Mouse (Mus musculus) midbrain, embryonic 11.5 days (tissue): ENCODE results near the gene Tmeff1. TPM values are rescaled to one million over a fixed set of nuclear protein-coding genes. Genes with fewer than 3 reads are reported as not detected.
A peak's percentile ranks its signal among the peaks of the same experiment; 100 is the strongest.

Experiments used
- ATAC-seq: fragments of 200-750 bp; cut with Nextera tagmentation; 2 replicates; pipeline ENCODE4 v1.8.0; 2017; ENCODE audit warnings: moderate TSS enrichment, moderate library complexity; ENCODE audit not compliant: low FRiP score
- DNase-seq: peaks from one replicate; pipeline ENCODE4 v3.0.0; 2015; ENCODE audit warnings: low spot score; ENCODE audit errors: missing footprints
- H3K27ac ChIP-seq: fragments of 300-500 bp; sonication (generic); 2 replicates; pipeline ENCODE4 v1.5.1; 2014; ENCODE audit warnings: low read depth, low read length
- H3K27me3 ChIP-seq: fragments of 300-500 bp; sonication (generic); 2 replicates; pipeline ENCODE4 v1.6.1; 2014; ENCODE audit warnings: mild to moderate bottlenecking, low read length, moderate library complexity, mixed read lengths; ENCODE audit not compliant: control insufficient read depth, insufficient read depth
- H3K36me3 ChIP-seq: fragments of 300-500 bp; sonication (generic); 2 replicates; pipeline ENCODE4 v1.6.1; 2014; ENCODE audit warnings: mild to moderate bottlenecking, low read length, moderate library complexity, mixed read lengths; ENCODE audit not compliant: control insufficient read depth, insufficient read depth
- H3K4me1 ChIP-seq: fragments of 300-500 bp; sonication (generic); 2 replicates; pipeline ENCODE4 v1.6.1; 2014; ENCODE audit warnings: low read length; ENCODE audit not compliant: control insufficient read depth, insufficient read depth
- H3K4me2 ChIP-seq: fragments of 300-500 bp; sonication (generic); 2 replicates; pipeline ENCODE4 v1.6.1; 2014; ENCODE audit warnings: mild to moderate bottlenecking, moderate library complexity
- H3K4me3 ChIP-seq: fragments of 300-500 bp; sonication (generic); 2 replicates; pipeline ENCODE4 v1.5.1; 2014; ENCODE audit warnings: low read depth, low read length
- H3K9ac ChIP-seq: fragments of 300-500 bp; sonication (generic); 2 replicates; pipeline ENCODE4 v1.6.1; 2014; ENCODE audit warnings: low read length
- H3K9me3 ChIP-seq: fragments of 300-500 bp; sonication (generic); 2 replicates; pipeline ENCODE4 v1.6.1; 2016; ENCODE audit warnings: low read length; ENCODE audit not compliant: control insufficient read depth
- WGBS: fragments of 180-500 bp; shearing (Covaris S2); extraction: QIAGEN DNeasy Blood & Tissue Kit; methylation state at CpG from one replicate; pipeline ENCODE4 v1.1.7; 2014; 5-methylcytosine and 5-hydroxymethylcytosine counted together
- polyA plus RNA-seq: library from polyadenylated mRNA; unstranded; fragments of >200 nt; fragmentation: Nextera tagmentation; extraction: Ambion mirVana; gene quantifications from 2 replicates; pipeline ENCODE4 v1.2.1, GENCODE M21; 2014

Gene Tmeff1
- polyA plus RNA-seq, result 258 TPM in 2 replicates

DNA sequence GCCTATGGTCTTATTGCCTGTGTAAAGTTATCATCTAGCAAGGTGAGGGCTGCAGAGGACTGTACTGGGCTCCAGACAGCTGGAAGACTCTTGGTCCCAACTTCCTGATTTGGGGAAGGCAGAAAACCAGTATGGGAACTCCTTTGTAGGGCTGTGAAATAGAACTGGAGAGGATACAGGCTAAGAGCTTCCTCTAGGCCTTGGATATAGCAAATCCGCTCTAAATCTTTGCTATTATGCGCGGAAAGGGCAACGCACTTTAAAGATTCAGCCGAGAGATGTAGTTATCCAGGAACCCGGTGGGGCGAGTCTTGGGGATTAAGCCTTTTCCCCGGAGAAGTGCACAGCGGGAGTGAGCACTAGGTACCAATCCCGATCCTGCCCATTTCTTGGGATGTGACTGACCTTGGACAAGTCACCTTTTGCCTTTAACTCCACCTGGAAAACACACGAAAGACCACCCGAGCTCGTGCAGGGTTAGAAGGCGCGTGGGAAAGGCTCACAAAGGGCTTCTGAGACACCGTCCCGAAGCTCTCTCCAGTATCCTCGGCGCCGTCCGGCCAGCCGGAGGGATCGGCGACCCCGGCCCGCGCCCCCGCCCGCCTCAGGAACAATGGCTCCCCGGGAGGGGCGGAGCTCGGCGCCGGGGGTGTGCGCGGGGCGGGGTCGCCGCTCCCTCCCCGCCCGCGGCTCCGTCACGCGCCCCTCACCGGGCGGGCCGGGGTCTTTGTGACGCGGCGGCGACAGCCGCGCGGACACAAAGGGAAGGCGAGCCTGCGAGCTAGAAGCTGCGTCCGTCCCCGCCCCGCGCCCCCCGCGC lies at the start of gene Tmeff1:
Gene Tmeff1, plus strand, starts transcription at position 754 of the 820 bp plus-strand sequence.
- WGBS, result under 1% methylated on average over 59 of the region's 64 CpGs
- Histone ChIP-seq H3K36me3 (no peaks in the 10 kb centered on the region; the same call in 1 of the 2 replicates), H3K27ac (peak within 1 kb of the TSS; percentile 97), H3K4me1 (peaks cover 7% of the 10 kb centered on the region; the same call in 1 of the 2 replicates), H3K4me3 (peak within 1 kb of the TSS; percentile 80), H3K9ac (peak within 1 kb of the TSS; percentile 99), H3K4me2 (peak within 1 kb of the TSS; percentile 52), H3K9me3 (peaks cover 4% of the 10 kb centered on the region; the same call in 1 of the 2 replicates), H3K27me3 (no peaks in the 10 kb centered on the region)
- DNase-seq (peak; percentile 98), ATAC-seq (peak; percentile 86)

DNA sequence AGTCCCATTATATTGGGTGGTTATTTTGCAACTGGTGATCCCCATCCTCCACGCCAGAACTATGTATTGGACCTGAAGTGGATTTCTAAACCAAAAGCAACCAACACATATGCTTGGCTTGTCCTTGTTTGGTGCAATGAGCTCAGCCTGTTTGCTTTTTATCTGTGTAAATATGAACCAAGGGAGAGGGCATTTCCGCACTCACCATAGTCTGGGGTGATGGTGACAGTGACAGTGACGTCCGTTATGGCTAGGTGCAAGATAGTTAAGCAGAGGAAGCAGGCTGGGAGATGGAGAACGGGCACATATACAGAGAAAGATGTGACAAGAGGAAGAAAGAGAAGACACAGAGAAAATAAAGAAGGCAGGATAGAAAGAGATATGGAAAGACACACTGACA lies 48.7 kb upstream of the Tmeff1 start:
- ATAC-seq, result no peak
- 87% methylated on average over 5 of the region's 5 CpGs for WGBS
- H3K36me3 ChIP-seq, result no peaks in the 10 kb centered on the region

DNA sequence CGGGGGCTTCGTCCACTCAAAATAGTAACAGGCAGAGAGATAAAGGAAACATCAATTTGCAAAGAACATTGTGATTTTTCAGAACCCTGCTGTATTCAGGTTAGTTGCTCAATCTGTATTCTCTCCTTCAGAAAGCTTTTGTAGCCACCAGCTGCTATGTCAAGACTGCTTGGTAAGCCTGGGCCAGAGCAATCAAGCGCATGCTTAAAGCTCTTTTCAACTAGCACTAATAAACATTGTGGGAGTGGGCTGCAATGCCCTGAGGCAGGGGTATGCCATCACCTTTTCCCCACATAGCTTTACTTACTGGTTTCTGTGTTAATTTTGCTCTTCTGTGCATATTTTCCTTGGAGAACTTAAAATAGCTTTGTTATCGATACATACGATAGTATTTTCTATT lies 48.0 kb upstream of the Tmeff1 start:
- H3K9ac ChIP-seq, result no peak overlapping the region
- no peaks in the 10 kb centered on the region for H3K36me3 ChIP-seq
- H3K4me3 ChIP-seq, result no peak overlapping the region
- no peak for ATAC-seq
- DNase-seq, result peak; percentile 79
- 90% methylated on average over 5 of the region's 5 CpGs for WGBS
- H3K4me2 ChIP-seq, result no peak overlapping the region
- H3K27ac ChIP-seq, result no peak overlapping the region
- H3K27me3 ChIP-seq, result no peaks in the 10 kb centered on the region
- H3K4me1 ChIP-seq, result peaks cover 10% of the 10 kb centered on the region
- no peaks in the 10 kb centered on the region for H3K9me3 ChIP-seq

More for the DNA sequence above, 48.7 kb upstream of the Tmeff1 start:
- Histone ChIP-seq H3K4me3 (no peak overlapping the region), H3K27ac (no peak overlapping the region), H3K9me3 (no peaks in the 10 kb centered on the region), H3K9ac (no peak overlapping the region), H3K27me3 (no peaks in the 10 kb centered on the region), H3K4me2 (no peak overlapping the region), H3K4me1 (peaks cover 4% of the 10 kb centered on the region; the same call in 1 of the 2 replicates)
- DNase-seq, result no peak

DNA sequence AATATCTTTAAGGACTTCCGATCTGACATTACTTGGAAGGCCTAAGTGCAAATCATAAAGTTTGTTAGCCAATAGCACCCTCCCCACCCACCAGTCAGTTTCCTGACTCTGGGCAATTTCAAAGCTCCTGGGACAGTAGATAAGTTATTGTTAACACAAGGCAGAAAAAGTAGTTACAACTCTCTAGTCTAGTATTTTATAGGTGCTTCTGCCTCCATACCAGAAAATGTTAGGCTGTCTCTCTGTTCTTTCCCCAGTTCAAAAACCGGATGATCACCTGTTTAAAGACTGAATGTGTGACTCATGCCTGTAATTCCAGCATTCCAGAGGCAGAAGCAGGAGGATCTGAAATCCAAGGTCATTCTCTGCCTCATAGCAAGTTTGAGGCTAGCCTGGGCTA lies 46.4 kb upstream of the Tmeff1 start:
- Histone ChIP-seq H3K4me1 (peaks cover 26% of the 10 kb centered on the region), H3K36me3 (no peaks in the 10 kb centered on the region), H3K9me3 (no peaks in the 10 kb centered on the region), H3K4me3 (no peak overlapping the region), H3K4me2 (no peak overlapping the region), H3K27me3 (no peaks in the 10 kb centered on the region), H3K27ac (no peak overlapping the region), H3K9ac (no peak overlapping the region)
- DNase-seq, result peak; percentile 62
- ATAC-seq, result no peak
- 92% methylated on average over 2 of the region's 2 CpGs for WGBS

DNA sequence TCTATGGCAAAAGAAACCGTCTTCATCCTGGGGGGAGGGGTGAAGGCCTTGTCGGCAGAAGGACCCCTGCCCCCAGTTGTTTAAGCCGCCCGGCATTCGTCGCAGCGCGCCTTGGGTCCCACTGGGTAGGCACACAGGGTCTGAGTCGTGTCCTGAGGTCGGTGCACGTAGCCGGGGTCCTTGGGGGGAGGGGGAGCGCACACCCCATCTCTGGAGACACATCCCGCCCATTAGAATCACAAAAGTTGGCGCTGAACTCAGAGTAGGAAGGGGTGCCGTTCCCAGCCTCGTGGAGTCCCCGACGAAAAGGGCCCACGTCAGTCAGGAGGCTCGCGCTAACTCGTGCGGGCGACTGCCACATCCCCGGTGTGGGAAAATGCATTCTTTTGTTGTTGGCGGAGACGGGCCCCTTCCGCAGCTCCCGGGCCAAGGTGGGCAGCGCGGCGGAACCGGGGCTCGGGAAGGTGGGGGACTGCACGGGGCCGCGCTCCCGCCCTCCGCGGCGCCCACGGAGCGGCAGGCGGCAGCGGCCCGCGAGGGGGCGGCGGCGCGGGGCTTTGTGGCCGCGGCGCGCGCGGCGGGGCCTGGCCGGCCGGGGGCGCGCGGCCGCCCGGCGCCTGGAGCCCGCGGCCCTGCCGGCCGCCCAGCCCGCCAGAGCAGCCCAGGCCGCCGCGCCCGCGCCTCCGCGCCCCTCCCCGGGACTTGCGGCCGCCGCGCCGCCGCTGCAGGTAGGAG lies 45.0 kb upstream of the Tmeff1 start, which contains the start of gene Msantd3:
Gene Msantd3, plus strand, starts transcription at position 95 of the 735 bp plus-strand sequence.
- Histone ChIP-seq H3K36me3 (no peaks in the 10 kb centered on the region), H3K9me3 (no peaks in the 10 kb centered on the region), H3K4me2 (peak within 1 kb of the TSS; percentile 78), H3K4me3 (peak within 1 kb of the TSS; percentile 81), H3K27me3 (no peaks in the 10 kb centered on the region), H3K4me1 (peaks cover 37% of the 10 kb centered on the region), H3K9ac (peak within 1 kb of the TSS; percentile 99), H3K27ac (peak within 1 kb of the TSS; percentile 89)
- peak; percentile 86 for ATAC-seq
- WGBS, result 0% methylated on average over 35 of the region's 86 CpGs
- DNase-seq, result peak; percentile 98

DNA sequence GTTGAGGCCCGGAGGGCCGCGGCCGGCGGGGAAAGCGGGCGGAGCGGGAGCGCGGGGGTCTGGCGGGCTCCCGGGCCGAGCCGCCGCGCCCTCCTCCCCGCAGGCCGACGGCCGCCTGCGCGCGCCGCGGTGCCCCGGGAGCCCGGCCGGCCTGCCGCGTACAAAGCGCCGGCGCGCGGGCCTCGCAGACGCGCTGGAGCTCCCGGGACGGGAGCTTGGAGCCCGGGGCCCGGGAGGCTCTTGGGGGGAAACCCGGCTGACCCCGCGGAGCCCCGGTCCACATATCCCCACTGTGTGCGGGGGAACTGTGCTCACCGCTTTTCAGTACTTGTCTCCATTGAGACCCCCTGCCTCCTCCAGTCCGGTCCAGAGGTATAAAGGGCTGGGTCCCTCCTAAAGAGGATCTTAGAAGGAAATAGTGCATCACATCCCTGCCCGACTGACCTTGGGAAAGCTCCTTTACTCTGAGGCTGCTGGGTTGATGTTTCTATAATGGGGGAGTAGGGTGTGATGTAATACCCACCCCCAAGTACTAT lies 44.3 kb upstream of the Tmeff1 start:
- no peaks in the 10 kb centered on the region for H3K36me3 ChIP-seq
- H3K4me1 ChIP-seq, result peaks cover 43% of the 10 kb centered on the region

DNA sequence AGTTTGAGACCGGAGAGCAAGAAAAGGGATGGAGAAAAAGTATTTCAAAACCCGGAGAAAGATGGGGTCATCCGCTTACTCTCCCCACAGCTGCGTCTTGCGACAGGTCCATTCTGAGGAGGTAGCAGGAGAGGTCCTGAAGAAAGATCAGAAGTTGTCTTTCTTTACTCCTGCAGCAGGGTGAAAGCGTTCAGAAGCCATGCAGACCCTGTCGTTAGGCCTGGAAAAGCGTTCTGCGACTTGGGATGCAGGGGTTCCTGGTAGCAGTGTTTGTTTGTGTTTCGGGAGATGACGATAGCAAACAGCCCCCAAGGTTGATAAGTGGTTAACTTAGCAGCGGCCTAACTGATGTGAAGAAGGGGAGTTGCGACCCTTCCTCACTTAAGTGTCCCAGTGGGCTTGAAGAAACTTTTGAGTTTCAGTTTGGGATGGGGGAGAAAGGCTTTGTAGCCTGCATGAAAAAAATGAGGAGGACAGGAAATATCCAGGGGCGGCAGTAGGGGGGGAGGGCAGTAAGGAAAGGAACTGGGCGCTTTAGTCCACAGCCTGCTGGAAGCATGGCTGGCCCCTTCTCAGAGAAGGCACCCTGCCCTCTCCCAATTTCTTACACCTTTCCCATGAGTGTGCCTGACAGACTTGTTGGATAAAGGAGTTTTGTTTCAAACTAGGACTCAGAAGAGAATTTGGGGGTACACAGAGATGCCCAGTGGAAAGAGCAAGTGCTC lies 43.3 kb upstream of the Tmeff1 start:
- no peaks in the 10 kb centered on the region for H3K9me3 ChIP-seq
- H3K27ac ChIP-seq, result no peak overlapping the region
- H3K36me3 ChIP-seq, result no peaks in the 10 kb centered on the region
- no peak for ATAC-seq
- WGBS, result 2% methylated on average over 15 of the region's 15 CpGs
- peak overlapping the region; percentile 81 for H3K4me3 ChIP-seq
- peak overlapping the region; percentile 78 for H3K4me2 ChIP-seq
- peak; percentile 92 for DNase-seq
- peak overlapping the region; percentile 99 for H3K9ac ChIP-seq
- no peaks in the 10 kb centered on the region for H3K27me3 ChIP-seq
- H3K4me1 ChIP-seq, result peaks cover 54% of the 10 kb centered on the region

More for the DNA sequence above, 44.3 kb upstream of the Tmeff1 start:
- peak overlapping the region; percentile 81 for H3K4me3 ChIP-seq
- H3K9ac ChIP-seq, result peak overlapping the region; percentile 99
- peak overlapping the region; percentile 89 for H3K27ac ChIP-seq
- WGBS, result under 1% methylated on average over 24 of the region's 50 CpGs
- ATAC-seq, result peak; percentile 70
- peak; percentile 97 for DNase-seq
- no peaks in the 10 kb centered on the region for H3K27me3 ChIP-seq
- H3K4me2 ChIP-seq, result peak overlapping the region; percentile 78
- no peaks in the 10 kb centered on the region for H3K9me3 ChIP-seq

DNA sequence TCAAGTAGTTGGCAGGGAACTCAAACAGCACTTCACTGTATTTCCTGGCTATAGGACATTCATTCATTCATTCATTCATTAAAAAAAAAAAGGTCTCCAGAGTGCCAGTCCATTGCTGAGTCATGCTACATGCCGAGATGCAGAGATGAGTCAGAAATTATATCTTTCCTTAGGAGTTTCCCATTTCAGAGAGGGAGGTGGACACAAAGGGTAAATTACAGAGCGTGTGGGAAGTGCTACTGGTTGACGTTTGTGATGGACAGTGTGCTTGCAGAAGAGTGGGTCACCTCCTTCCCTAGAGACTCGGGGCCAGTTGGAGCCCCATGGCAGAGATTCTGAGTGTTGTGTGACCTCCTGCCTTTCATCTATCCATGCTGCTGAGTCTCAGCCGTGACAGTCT lies 42.6 kb upstream of the Tmeff1 start:
- ATAC-seq (no peak), DNase-seq (peak; percentile 86)
- Histone ChIP-seq H3K36me3 (no peaks in the 10 kb centered on the region), H3K9ac (peak overlapping the region; percentile 99; the same call in 1 of the 2 replicates), H3K9me3 (no peaks in the 10 kb centered on the region), H3K4me1 (peaks cover 61% of the 10 kb centered on the region), H3K27me3 (no peaks in the 10 kb centered on the region), H3K4me2 (peak overlapping the region; percentile 78), H3K27ac (no peak overlapping the region), H3K4me3 (peak overlapping the region; percentile 81; the same call in 1 of the 2 replicates)
- 48% methylated on average over 5 of the region's 5 CpGs for WGBS
